Mouse (Mus musculus): ENCODE data around the gene Atp2b1.

DNA sequence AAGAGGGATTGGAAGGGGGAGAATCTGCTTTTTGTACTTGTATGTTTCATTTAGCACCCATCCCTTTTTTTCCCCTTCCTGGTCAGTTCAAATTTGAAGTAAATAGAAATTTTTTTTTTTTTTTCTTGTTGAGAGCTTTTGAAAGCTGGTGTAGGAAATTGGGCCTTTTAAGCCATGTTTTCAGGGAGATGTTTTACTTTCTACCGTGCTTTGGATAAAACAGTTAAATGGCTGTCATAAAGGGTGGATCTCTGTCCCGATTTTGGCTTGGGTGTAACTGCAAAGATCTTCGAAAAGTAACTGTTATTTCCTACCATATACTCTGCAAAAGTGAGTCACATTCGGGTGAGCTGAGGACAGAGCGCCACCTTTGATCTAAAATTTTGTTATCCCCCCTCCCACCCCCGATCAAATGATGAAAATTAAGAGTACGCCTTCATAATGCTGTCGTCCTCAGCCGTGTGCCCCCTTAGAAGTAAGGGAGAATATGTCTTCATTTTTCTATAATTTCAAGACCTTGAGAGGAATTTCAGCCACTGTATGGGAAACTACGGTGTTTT, 2.7 kb downstream of the Atp2b1 start:
- no peak for TF ChIP-seq CTCF (IDR thresholded peaks at IDR 0.05; ENCODE audit: control insufficient read depth, insufficient read depth, low read length)
- TF ChIP-seq POLR2A (IDR thresholded peaks at IDR 0.05; ENCODE audit: borderline replicate concordance, control insufficient read depth, low read depth, low read length), result no peak

Measured in bone marrow, adult 2 months (tissue).